2 mouse cellular contexts compared by ENCODE assay signal in genomic region chr7:104103913-104104756, GRCm38 (mm10).
A peak's percentile ranks its signal among the peaks of the same experiment; 100 is the strongest.
TF ChIP-seq lines count a peak whose summit lies in the region.

No protein-coding gene starts in this region.

TF ChIP-seq in CH12.LX, 34 proteins besides CTCF, POLR2A, EP300 and RAD21:
- 0 out of 2 replicates have a peak, but pooled peaks have one; percentile 23 for TF ChIP-seq MAFK (IDR thresholded peaks at IDR 0.05; ENCODE audit: insufficient replicate concordance, low read length)
- TF ChIP-seq RCOR1 (conservative IDR thresholded peaks at IDR 0.05; ENCODE audit: low read depth, low read length) = no peak

TF ChIP-seq in MEL, 35 proteins besides CTCF, POLR2A, EP300 and RAD21:
- peak; percentile 60 for TF ChIP-seq TAL1 (IDR thresholded peaks at IDR 0.05; ENCODE audit: low read length)
- no peak for TF ChIP-seq POLR2AphosphoS5 (IDR thresholded peaks at IDR 0.05; ENCODE audit: borderline replicate concordance, low read depth, low read length)
- peak; percentile 69 for TF ChIP-seq TCF12 (IDR thresholded peaks at IDR 0.05; ENCODE audit: low read depth, low read length)
- TF ChIP-seq ETS1 (IDR thresholded peaks at IDR 0.05; ENCODE audit: low read depth, low read length) = peak; percentile 58
- no peak for TF ChIP-seq E2F4 (IDR thresholded peaks at IDR 0.05; ENCODE audit: borderline replicate concordance, low read depth, low read length)
- peak; percentile 47; the same call in 1 of the 2 replicates for TF ChIP-seq GATA1 (IDR thresholded peaks at IDR 0.05; ENCODE audit: low read depth, low read length)
- peak; percentile 92 for TF ChIP-seq MAFK (IDR thresholded peaks at IDR 0.05; ENCODE audit: borderline replicate concordance, low read depth, low read length)
- no peak for TF ChIP-seq ZMIZ1 (IDR thresholded peaks at IDR 0.05; ENCODE audit: low read depth, low read length)
- TF ChIP-seq CHD2 (IDR thresholded peaks at IDR 0.05; ENCODE audit: low read length) = no peak
- TF ChIP-seq NELFE (IDR thresholded peaks at IDR 0.05; ENCODE audit: low read depth, low read length) = no peak
- no peak for TF ChIP-seq MEF2A (IDR thresholded peaks at IDR 0.05; ENCODE audit: extremely low read depth, insufficient replicate concordance, low read depth, low read length, poor library complexity, severe bottlenecking)
- TF ChIP-seq HCFC1 (IDR thresholded peaks at IDR 0.05; ENCODE audit: low read depth, low read length) = no peak
- TF ChIP-seq ZKSCAN1 (IDR thresholded peaks at IDR 0.05; ENCODE audit: low read depth, low read length) = no peak
- TF ChIP-seq MYB (IDR thresholded peaks at IDR 0.05; ENCODE audit: low read depth, low read length) = no peak
- no peak for TF ChIP-seq NRF1 (IDR thresholded peaks at IDR 0.05; ENCODE audit: insufficient read depth, low read depth, low read length, poor library complexity, severe bottlenecking)
TF ChIP-seq in MEL: peak in this region for 5.
